Mouse (Mus musculus): ENCODE data around the gene Lrrc8a. TPM values are rescaled to one million over a fixed set of nuclear protein-coding genes. Genes with fewer than 3 reads are reported as not detected.

Gene Lrrc8a
- polyA plus RNA-seq (2015; fragmentation: Nextera tagmentation; extraction: Ambion mirVana), result 56.8 and 57.8 TPM in 2 replicates

DNA sequence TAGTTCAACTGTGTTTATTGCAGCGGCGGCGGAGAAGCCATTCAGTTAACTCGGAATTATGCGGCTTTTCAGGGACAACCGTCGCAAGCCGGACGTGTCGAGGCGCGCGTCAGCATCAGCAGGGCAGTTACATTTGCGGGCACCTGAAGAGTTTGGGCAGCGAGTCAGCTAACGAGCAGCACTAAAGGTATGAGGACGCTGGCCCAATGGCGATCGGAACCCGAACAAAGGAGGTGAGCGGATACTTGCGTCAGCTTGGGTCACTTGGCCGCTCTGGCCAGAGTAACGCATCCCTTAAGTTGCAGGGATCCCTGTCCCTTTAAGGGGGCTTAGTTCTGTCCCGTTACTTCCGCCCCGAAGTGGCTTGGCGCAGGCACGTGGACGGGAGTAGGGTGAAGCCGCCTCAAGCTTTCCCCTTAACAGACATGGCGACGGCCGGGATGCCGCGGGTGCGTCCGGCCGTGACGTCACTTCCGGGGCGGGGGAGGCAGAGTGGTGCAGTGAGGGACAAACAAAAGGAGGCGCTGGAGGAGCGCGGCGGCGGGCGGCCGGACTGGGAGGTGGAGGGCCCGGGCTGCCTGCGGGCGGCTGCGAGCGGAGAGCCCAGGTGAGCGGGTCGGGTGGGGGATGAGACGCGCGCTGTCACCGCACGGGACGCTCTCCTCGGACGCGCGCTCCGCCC lies at the start of gene Lrrc8a:
Lrrc8a (plus strand) TSS at position 517 of the 682 bp plus-strand sequence.
- H3K27me3 ChIP-seq, result no peaks in the 10 kb centered on the region
- peak within 1 kb of the TSS; percentile 77 for H3K9ac ChIP-seq
- WGBS, result under 1% methylated on average over 66 of the region's 67 CpGs
- H3K4me2 ChIP-seq, result peak within 1 kb of the TSS; percentile 87
- ATAC-seq (ENCODE audit: low FRiP score, low read depth), result peak; percentile 98
- H3K4me3 ChIP-seq, result peak within 1 kb of the TSS; percentile 73
- no peaks in the 10 kb centered on the region for H3K9me3 ChIP-seq
- peak within 1 kb of the TSS; percentile 93 for H3K27ac ChIP-seq (replicated peaks)
- H3K36me3 ChIP-seq, result peaks cover 17% of the 10 kb centered on the region
- peaks cover 31% of the 10 kb centered on the region for H3K4me1 ChIP-seq (replicated peaks)

DNA sequence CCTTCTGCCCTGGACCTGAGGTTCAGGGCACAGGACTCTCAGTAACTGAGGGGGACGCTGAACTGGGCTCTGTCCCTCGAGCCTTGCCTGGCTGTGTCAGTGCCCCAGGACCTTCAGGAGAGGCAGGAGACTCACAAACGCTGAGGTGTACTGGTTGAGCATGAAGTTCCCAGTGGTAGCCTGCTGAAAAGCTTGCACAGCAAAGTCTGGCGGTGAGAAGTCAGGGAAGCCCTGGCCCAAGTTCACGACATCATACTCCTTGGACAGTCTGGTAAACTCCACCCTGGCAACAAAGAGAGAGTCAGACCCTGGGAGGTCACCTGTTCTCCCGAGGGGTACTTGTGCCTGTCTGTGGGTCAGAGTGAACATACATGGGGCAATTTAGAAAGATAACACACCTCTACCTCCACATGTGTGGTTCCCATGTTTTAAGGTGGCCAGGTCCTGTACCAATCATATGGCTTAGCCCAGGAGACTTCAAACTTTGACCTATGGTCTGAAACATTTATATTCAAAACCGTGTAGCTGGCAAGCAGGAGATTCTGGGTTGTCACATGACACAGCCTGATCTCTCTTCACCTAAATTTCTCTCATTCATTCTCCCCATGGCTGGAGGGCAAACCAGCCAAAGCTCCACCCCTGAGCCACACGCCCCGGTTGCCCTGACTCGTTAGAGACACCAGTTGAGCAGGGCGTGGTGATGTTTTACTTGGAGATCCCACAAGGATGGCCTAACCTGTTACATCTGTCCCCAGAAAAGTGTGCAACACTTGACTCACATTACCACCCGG lies 45.5 kb upstream of the Lrrc8a start:
- Histone ChIP-seq H3K27me3 (no peaks in the 10 kb centered on the region), H3K4me3 (no peak overlapping the region), H3K36me3 (no peaks in the 10 kb centered on the region), H3K9me3 (no peaks in the 10 kb centered on the region), H3K4me1 (replicated peaks) (no peaks in the 10 kb centered on the region), H3K27ac (replicated peaks) (no peak overlapping the region), H3K4me2 (no peak overlapping the region), H3K9ac (no peak overlapping the region)
- ATAC-seq (ENCODE audit: low FRiP score, low read depth), result no peak
- WGBS, result 90% methylated on average over 12 of the region's 12 CpGs

DNA sequence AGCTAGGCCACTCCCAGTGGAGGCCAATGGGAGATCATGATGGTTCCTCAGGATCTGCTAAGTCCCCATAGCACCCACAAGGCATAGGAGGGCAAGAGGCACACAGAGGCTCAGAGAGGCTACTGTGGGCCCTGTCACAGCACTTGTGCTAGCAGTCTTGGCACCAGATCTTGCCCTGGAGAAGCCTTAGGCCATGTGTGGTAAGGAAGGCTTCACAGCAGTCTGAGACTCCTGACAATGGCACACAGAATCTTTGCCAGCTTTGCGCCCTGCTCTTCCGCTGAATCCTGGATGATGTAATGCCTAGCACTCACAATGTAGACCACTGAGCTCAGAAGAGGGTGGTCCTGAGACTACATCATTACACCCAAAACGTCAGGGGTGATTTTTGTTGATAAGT lies 42.9 kb upstream of the Lrrc8a start:
- Histone ChIP-seq H3K9ac (no peak overlapping the region), H3K36me3 (no peaks in the 10 kb centered on the region), H3K4me1 (replicated peaks) (no peaks in the 10 kb centered on the region), H3K9me3 (no peaks in the 10 kb centered on the region), H3K27ac (replicated peaks) (no peak overlapping the region), H3K4me3 (no peak overlapping the region), H3K27me3 (no peaks in the 10 kb centered on the region), H3K4me2 (no peak overlapping the region)
- 78% methylated on average over 3 of the region's 3 CpGs for WGBS
- no peak for ATAC-seq (ENCODE audit: low FRiP score, low read depth)

DNA sequence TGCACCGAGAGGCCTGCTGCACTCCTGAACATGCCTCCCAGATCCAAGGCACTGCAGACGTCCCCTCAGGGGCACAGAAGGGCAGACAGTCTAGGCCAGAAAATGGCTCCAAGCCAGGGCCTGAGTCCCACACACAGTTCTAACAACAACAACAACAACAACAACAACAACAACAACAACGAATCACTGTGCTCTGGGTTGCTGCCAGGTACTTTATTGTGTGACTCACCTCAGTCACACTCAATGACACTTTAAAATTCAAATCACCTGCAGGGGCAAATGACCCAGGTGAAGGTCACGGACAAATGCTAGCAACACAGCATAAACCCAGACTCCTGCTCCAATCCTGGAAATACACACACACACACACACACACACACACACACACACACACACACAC lies 39.5 kb upstream of the Lrrc8a start:
- no peaks in the 10 kb centered on the region for H3K9me3 ChIP-seq
- no peak overlapping the region for H3K27ac ChIP-seq (replicated peaks)
- H3K4me2 ChIP-seq, result no peak overlapping the region
- H3K4me3 ChIP-seq, result no peak overlapping the region
- no peak overlapping the region for H3K9ac ChIP-seq
- no peaks in the 10 kb centered on the region for H3K4me1 ChIP-seq (replicated peaks)
- 60% methylated on average over 4 of the region's 4 CpGs for WGBS
- no peaks in the 10 kb centered on the region for H3K36me3 ChIP-seq
- H3K27me3 ChIP-seq, result no peaks in the 10 kb centered on the region
- ATAC-seq (ENCODE audit: low FRiP score, low read depth), result no peak

DNA sequence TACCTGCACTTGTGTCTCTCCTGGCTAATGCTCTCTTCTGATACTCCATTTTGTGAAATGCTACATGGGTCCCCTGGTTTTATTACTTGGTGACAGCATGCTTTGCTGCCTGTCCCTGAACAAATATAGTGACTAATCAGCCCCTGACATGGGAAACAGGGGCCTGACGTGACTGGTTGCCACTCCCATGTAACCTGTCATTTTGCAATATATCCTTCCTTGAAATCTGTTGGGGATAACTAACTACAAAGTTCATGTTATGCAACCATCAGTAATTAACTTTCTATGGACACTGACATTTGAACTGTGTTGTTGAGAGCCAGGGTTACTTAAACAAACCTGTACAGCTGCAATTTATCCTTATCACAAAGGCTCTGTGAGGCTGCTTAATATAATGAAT lies 37.5 kb upstream of the Lrrc8a start:
- 68% methylated on average over 1 of the region's 1 CpGs for WGBS
- Histone ChIP-seq H3K9me3 (no peaks in the 10 kb centered on the region), H3K4me1 (replicated peaks) (peaks cover 8% of the 10 kb centered on the region), H3K27me3 (no peaks in the 10 kb centered on the region), H3K4me3 (no peak overlapping the region), H3K27ac (replicated peaks) (no peak overlapping the region), H3K9ac (no peak overlapping the region), H3K36me3 (no peaks in the 10 kb centered on the region), H3K4me2 (no peak overlapping the region)
- no peak for ATAC-seq (ENCODE audit: low FRiP score, low read depth)

DNA sequence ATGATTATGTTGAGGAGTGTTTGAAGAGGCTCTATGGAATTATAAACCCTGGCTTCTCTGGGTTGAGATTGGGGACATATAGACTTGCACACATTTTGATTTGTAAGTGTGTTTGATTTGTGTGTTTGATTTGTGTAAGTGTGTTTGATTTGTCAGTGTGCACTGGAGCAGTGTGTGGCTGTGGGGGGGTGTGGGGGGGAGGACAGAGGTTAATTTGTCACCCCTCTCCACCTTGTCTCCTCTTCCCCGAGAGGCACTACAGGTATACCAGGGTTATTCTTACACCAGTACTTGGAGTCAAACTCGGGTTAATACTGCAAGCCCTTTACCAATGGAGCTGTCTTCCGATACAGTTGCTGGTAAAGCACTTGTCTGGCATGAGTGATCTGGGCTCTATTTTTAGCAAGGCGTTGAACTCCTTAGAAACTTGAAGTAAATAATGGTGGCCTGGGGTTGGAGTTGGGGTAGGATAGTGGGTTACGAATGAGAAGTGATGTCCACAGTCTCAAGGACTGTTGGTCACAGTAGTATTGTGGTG lies 37.1 kb upstream of the Lrrc8a start:
- no peak overlapping the region for H3K4me3 ChIP-seq
- no peaks in the 10 kb centered on the region for H3K36me3 ChIP-seq
- peaks cover 8% of the 10 kb centered on the region for H3K4me1 ChIP-seq (replicated peaks)
- no peak overlapping the region for H3K9ac ChIP-seq
- no peaks in the 10 kb centered on the region for H3K27me3 ChIP-seq
- no peaks in the 10 kb centered on the region for H3K9me3 ChIP-seq
- WGBS, result 89% methylated on average over 5 of the region's 5 CpGs
- no peak overlapping the region for H3K4me2 ChIP-seq
- ATAC-seq (ENCODE audit: low FRiP score, low read depth), result no peak
- H3K27ac ChIP-seq (replicated peaks), result no peak overlapping the region

DNA sequence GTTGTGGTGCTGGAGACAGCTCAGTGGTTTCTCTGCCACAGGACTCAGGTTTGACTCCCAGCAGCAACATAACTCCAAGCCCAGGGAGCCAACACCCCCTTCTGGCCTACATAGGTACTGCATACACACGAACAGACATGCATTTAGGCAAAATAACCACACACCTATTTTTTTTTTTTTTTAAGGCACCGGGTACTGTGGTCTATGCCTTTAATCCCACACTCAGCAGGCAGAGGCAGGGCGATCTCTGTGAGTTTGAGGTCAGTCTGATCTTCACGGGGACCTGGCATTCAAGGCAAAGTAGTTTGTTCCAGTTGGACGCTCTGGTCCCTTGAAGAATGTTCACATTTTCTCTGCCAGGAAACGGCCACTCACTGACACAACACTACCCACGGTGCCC lies 34.1 kb upstream of the Lrrc8a start:
- 75% methylated on average over 7 of the region's 7 CpGs for WGBS

DNA sequence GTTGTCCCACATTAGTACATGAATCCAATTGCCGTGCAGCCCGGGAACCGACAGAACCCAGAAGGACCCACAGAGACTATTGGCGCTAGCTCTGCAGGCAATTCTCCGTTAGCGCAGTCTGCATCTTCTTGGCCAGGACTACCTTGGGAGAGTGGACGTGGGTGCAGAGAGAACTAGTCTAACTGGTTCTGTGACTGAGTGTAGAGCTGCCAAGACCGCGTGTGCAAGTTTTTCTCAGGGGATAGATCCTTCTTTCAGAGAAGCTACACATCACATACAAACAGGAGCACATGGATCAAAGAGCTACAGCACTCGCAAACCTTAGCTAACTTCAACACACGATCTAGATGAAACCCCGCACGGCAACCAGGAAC lies 32.3 kb upstream of the Lrrc8a start:
- under 1% methylated on average over 13 of the region's 13 CpGs for WGBS
- Histone ChIP-seq H3K4me3 (peak overlapping the region; percentile 70), H3K9ac (peak overlapping the region; percentile 60), H3K4me1 (replicated peaks) (peaks cover 17% of the 10 kb centered on the region), H3K27ac (replicated peaks) (peak overlapping the region; percentile 81), H3K9me3 (no peaks in the 10 kb centered on the region), H3K27me3 (no peaks in the 10 kb centered on the region), H3K4me2 (peak overlapping the region; percentile 59), H3K36me3 (no peaks in the 10 kb centered on the region)
- ATAC-seq (ENCODE audit: low FRiP score, low read depth), result peak; percentile 63

More for the DNA sequence above, 34.1 kb upstream of the Lrrc8a start:
- Histone ChIP-seq H3K9ac (no peak overlapping the region), H3K9me3 (no peaks in the 10 kb centered on the region), H3K4me2 (no peak overlapping the region), H3K36me3 (no peaks in the 10 kb centered on the region), H3K4me3 (no peak overlapping the region), H3K4me1 (replicated peaks) (peaks cover 17% of the 10 kb centered on the region), H3K27me3 (no peaks in the 10 kb centered on the region), H3K27ac (replicated peaks) (no peak overlapping the region)
- no peak for ATAC-seq (ENCODE audit: low FRiP score, low read depth)

DNA sequence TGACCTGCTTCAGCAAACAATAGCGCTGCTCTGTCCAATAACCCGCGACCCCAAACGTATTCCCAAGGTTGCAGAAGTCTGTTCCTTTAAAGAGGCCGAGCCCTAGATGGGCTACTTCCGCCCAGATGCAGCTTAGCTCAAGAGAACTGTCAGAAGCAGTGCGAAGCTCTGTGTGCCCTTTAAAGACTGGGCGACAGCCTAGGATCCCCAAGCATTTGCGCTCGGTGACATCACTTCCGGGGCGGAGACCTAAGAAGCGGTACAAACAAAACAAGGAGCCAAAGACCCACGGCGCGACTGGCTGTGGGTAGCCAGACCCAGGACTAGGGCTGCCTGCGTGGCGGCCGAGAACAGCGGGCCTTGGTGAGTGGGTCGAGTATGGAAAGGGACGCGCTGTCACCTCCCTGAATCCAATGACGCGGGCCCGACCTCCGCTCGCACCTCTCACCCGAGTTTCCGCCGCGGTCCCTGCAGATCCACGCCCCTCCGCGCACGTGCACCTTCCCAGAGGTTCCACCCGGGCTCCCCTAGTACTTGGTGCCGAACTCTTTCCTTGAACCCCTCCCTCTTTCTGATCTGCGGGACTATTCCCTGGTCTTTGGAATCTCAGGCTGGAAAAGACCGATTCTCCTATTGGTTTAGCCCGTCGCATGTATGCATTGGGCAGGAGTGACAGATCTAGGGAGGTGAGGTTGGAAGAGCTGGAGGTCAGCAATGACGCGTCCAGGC lies 31.7 kb upstream of the Lrrc8a start, which contains the start of gene Kyat1:
Kyat1 (minus strand) TSS at position 219 of the 729 bp plus-strand sequence.
- no peaks in the 10 kb centered on the region for H3K36me3 ChIP-seq
- ATAC-seq (ENCODE audit: low FRiP score, low read depth), result peak; percentile 98
- H3K9ac ChIP-seq, result peak within 1 kb of the TSS; percentile 60
- H3K4me2 ChIP-seq, result peak within 1 kb of the TSS; percentile 59
- no peaks in the 10 kb centered on the region for H3K27me3 ChIP-seq
- peak within 1 kb of the TSS; percentile 70 for H3K4me3 ChIP-seq
- no peaks in the 10 kb centered on the region for H3K9me3 ChIP-seq
- H3K4me1 ChIP-seq (replicated peaks), result peaks cover 17% of the 10 kb centered on the region
- peak within 1 kb of the TSS; percentile 81 for H3K27ac ChIP-seq (replicated peaks)
- under 1% methylated on average over 44 of the region's 44 CpGs for WGBS

DNA sequence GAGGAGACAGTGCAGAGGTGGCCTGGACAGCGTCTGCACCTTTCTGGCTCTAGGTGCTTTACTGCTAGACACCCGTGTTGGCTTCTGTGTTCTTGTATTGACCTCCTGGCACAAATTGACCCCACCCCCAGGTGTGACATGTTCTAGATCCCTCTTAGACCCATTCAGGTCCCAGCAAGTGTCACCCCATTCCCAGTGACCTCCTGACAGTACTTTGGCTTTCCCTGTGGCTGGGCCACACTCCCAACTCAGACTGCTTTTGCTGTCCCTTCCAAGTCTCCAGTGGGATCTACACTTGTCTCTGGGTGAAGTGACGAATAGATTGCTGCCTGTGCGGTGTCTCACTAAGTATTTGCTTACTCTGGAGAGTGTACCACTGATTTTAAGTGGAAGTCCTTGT lies 30.1 kb upstream of the Lrrc8a start:
- Histone ChIP-seq H3K9ac (no peak overlapping the region), H3K4me1 (replicated peaks) (peaks cover 17% of the 10 kb centered on the region), H3K27ac (replicated peaks) (no peak overlapping the region), H3K27me3 (no peaks in the 10 kb centered on the region), H3K4me3 (no peak overlapping the region), H3K9me3 (no peaks in the 10 kb centered on the region), H3K36me3 (no peaks in the 10 kb centered on the region), H3K4me2 (no peak overlapping the region)
- ATAC-seq (ENCODE audit: low FRiP score, low read depth), result no peak
- WGBS, result 80% methylated on average over 4 of the region's 4 CpGs

DNA sequence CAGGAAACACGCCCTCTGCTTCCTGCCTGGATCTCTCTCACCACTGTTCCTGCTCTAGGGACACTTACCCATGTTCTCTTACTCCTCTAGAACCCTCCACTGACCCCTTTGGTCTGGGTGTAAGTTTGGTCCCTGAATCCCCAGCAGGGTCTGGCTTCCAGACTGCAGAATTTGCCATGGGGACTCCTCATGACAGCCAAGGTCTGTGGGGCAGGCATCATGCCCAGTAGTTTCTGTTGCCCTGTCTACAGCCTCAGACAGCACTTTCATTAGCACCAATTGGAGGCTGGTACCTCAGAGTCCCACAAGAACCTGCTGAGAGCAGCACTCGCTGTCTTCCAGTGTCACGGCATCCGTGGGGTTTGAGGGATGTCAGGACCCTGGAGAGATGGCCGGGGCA lies 29.6 kb upstream of the Lrrc8a start:
- H3K27ac ChIP-seq (replicated peaks), result no peak overlapping the region
- H3K9me3 ChIP-seq, result no peaks in the 10 kb centered on the region
- H3K4me3 ChIP-seq, result no peak overlapping the region
- no peaks in the 10 kb centered on the region for H3K27me3 ChIP-seq
- peaks cover 17% of the 10 kb centered on the region for H3K4me1 ChIP-seq (replicated peaks)
- H3K36me3 ChIP-seq, result no peaks in the 10 kb centered on the region
- no peak for ATAC-seq (ENCODE audit: low FRiP score, low read depth)
- H3K9ac ChIP-seq, result no peak overlapping the region
- 76% methylated on average over 5 of the region's 5 CpGs for WGBS
- H3K4me2 ChIP-seq, result no peak overlapping the region
